Mouse (Mus musculus) adrenal gland, adult 18-20 months (tissue): ENCODE results near the gene Rnf41. TPM values are rescaled to one million over a fixed set of nuclear protein-coding genes. Genes with fewer than 3 reads are reported as not detected.

Source experiments
- DNase-seq, 2 experiments: peaks; one replicate each; pipeline ENCODE4 v3.0.0; 2021 to 2022; ENCODE audit warnings: low spot score in 2 of 2
- total RNA-seq, 2 experiments: library from RNA; stranded (reverse); gene quantifications; 1 replicate in 1 of 2; 2 replicates in 1 of 2; pipeline ENCODE4 v1.2.3; 2021

Gene Rnf41
- total RNA-seq, 2 experiments from 2014 or later = 40.0 to 42.2 TPM

GRCm38 (mm10) chr10:128425260-128425659 lies 13.8 kb downstream of the Rnf41 start:
- no peak for DNase-seq

GRCm38 (mm10) chr10:128429052-128429451 lies 17.6 kb downstream of the Rnf41 start:
- DNase-seq = no peak

- no peak for DNase-seq
Observed at GRCm38 (mm10) chr10:128429454-128429853, 18.0 kb downstream of the Rnf41 start.

- DNase-seq = no peak
Observed at GRCm38 (mm10) chr10:128433417-128433816, 22.0 kb downstream of the Rnf41 start.

- DNase-seq = no peak
Observed at GRCm38 (mm10) chr10:128434681-128435080, 23.2 kb downstream of the Rnf41 start.

GRCm38 (mm10) chr10:128435186-128435823 lies 23.8 kb downstream of the Rnf41 start:
- DNase-seq = peak; percentile 57 to 59

- no peak for DNase-seq
Observed at GRCm38 (mm10) chr10:128435873-128436272, 24.4 kb downstream of the Rnf41 start.

GRCm38 (mm10) chr10:128436376-128436775 lies 24.9 kb downstream of the Rnf41 start:
- DNase-seq = no peak

GRCm38 (mm10) chr10:128438675-128439279 lies 27.3 kb downstream of the Rnf41 start:
- no peak for DNase-seq

GRCm38 (mm10) chr10:128440407-128440806 lies 28.9 kb downstream of the Rnf41 start:
- no peak for DNase-seq

GRCm38 (mm10) chr10:128441324-128442119 lies 30.1 kb downstream of the Rnf41 start:
- DNase-seq = no peak

- no peak for DNase-seq
Observed at GRCm38 (mm10) chr10:128442718-128443117, 31.3 kb downstream of the Rnf41 start.

- DNase-seq = no peak
Observed at GRCm38 (mm10) chr10:128444354-128444753, 32.9 kb downstream of the Rnf41 start.

GRCm38 (mm10) chr10:128445407-128445806 lies 34.0 kb downstream of the Rnf41 start:
- no peak for DNase-seq

GRCm38 (mm10) chr10:128451014-128451413 lies 39.6 kb downstream of the Rnf41 start:
- no peak for DNase-seq

- no peak for DNase-seq
Observed at GRCm38 (mm10) chr10:128454471-128454870, 43.0 kb downstream of the Rnf41 start.

- peak in 1 of 2 experiments; percentile 37 for DNase-seq
Observed at GRCm38 (mm10) chr10:128455280-128455679, 43.8 kb downstream of the Rnf41 start.

GRCm38 (mm10) chr10:128457676-128458075 lies 46.2 kb downstream of the Rnf41 start:
- DNase-seq = no peak

- peak; percentile 97 to 99 for DNase-seq
Observed at GRCm38 (mm10) chr10:128458348-128458718, 46.9 kb downstream of the Rnf41 start.

GRCm38 (mm10) chr10:128458719-128459408 lies 47.4 kb downstream of the Rnf41 start, which contains the start of gene Smarcc2:
Smarcc2 (plus strand) TSS chr10:128459248.
- peak; percentile 87 to 91 for DNase-seq
